Comparison of ENCODE assay signal across 1 mouse cellular context in the genomic region with DNA sequence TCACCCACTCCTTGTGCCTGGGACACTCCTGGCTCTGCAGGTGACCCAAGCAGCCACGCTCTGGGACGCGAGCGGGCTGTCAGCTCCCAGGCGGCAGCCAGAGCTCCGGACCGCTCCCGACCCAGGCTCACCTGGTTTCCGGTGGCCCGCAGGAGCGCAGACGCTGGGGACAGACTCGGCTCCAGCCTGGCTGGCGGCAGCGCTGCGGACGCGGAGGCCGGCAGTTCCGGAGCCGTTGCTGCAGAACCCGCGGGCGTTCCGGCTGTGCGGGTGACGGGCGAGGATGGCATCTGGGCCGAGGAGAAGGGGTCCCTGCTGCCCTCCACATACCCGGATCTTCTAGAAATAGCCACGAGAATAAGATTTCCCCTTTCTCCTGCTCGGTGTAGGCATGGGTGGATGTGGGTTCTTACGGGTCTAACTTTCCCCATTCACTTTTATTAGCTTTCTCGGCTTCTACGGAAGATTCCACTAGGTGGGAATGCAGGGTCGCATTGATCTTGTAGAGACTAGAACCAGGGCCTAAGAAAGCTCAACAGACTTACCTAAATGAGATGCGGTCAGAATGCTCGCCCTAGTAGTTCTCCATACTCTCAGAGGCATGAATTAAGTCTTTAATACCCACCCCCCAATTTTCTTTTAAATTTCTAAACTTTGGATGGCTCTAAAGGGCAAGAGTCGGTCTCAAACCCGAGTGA.
TF ChIP-seq lines count a peak whose summit lies in the region.

A gene (minus strand): TSS at position 648 of the 698 bp plus-strand sequence.

TF ChIP-seq in MEL, 35 proteins besides CTCF, POLR2A, EP300 and RAD21 (continued from another document):
- TF ChIP-seq HCFC1 (IDR thresholded peaks at IDR 0.05; ENCODE audit: low read depth, low read length) (peak; percentile 43; the same call in 1 of the 2 replicates), GABPA (IDR thresholded peaks at IDR 0.05; ENCODE audit: low read depth, low read length) (no peak), MAX (IDR thresholded peaks at IDR 0.05; ENCODE audit: low read length) (no peak)
